Mouse (Mus musculus): Measurements from ENCODE around the gene Prkab1.

DNA sequence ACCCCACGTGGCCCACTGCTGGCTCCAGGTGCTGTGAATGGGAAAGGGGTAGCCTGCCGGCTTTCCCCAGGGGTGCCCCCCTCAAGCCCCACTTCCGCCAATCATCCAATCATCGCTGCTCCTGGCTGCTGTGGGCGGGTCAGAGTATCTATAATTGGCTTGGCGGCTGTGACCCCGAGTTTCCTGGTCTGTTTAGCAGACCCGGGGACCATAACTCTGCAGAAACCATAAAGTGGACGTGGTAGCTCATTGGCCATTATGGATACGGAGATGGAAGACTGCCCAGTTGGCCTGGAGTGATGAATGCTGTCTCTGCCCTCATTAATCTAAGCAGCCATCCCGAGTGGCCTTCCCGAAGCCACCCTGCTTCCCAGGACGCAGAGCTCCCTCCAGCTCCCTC lies 20.5 kb downstream of the Prkab1 start:
- TF ChIP-seq CTCF (IDR thresholded peaks at IDR 0.05; ENCODE audit: control insufficient read depth, insufficient read depth, low read length) (no peak), POLR2A (IDR thresholded peaks at IDR 0.05; ENCODE audit: borderline replicate concordance, control insufficient read depth, low read depth, low read length) (no peak)
